28 mouse cellular contexts compared by ENCODE assay signal in genomic region chr6:113423000-113423399, GRCm38 (mm10). TPM values are rescaled to one million over a fixed set of nuclear protein-coding genes. Genes with fewer than 3 reads are reported as not detected.
"Had no signal": no experiment of that assay in that cellular context is flagged by ENCODE, and none has a peak within 500 bp of the region (broad histone marks: within the 10 kb centered on the region; RNA-seq: fewer than 3 reads in every experiment).

No protein-coding gene starts in this region.

- H3K27me3 ChIP-seq: heart, embryonic 12.5 days; hindbrain, embryonic 12.5 days; intestine, embryonic 15.5 days; limb, embryonic 12.5 days had no signal

- H3K36me3 ChIP-seq: heart, embryonic 10.5 days; heart, embryonic 12.5 days; hindbrain, embryonic 10.5 days; hindbrain, embryonic 12.5 days; intestine, embryonic 15.5 days; limb, embryonic 10.5 days; limb, embryonic 12.5 days had no signal

- H3K4me3 ChIP-seq: gastrocnemius, adult 2 months; heart, embryonic 10.5 days; heart, embryonic 12.5 days; hindbrain, embryonic 10.5 days; hindbrain, embryonic 12.5 days; intestine, embryonic 15.5 days; layer of hippocampus, adult 2 months; left cerebral cortex, adult 2 months; limb, embryonic 10.5 days; limb, embryonic 12.5 days had no signal

- DNase-seq: gastrocnemius, adult 2 months; gastrocnemius, postnatal 10 days; gastrocnemius, postnatal 25 days; heart, adult 18-20 months; heart, postnatal 10 days; heart, postnatal 4 days; kidney, adult 18-20 months; kidney, adult 8-10 months; kidney, postnatal 10 days; kidney, postnatal 25 days; kidney, postnatal 4 days; liver had no signal

- H3K4me2 ChIP-seq: heart, embryonic 12.5 days; hindbrain, embryonic 12.5 days; hindbrain, embryonic 14.5 days; intestine, embryonic 15.5 days; limb, embryonic 12.5 days; liver, embryonic 11.5 days had no signal

RNA-seq across cellular contexts. Expression of gene Cidec, which starts 12.6 kb away (rescaled TPM):
- polyA plus RNA-seq: heart, embryonic 12.5 days; heart, embryonic 14.5 days; hindbrain, embryonic 10.5 days; hindbrain, embryonic 12.5 days; hindbrain, embryonic 14.5 days; hindbrain, embryonic 16.5 days; inflammation-experienced regulatory T-cells, adult 6 months; kidney, embryonic 14.5 days; kidney, embryonic 16.5 days; limb, embryonic 10.5 days; limb, embryonic 12.5 days; liver, embryonic 11.5 days had no signal
